Comparison of ENCODE assay signal across 8 mouse cellular contexts in genomic region chr14:74643296-74643695, GRCm38 (mm10). TPM values are rescaled to one million over a fixed set of nuclear protein-coding genes. Genes with fewer than 3 reads are reported as not detected.
DNase-seq lines count a peak whose midpoint lies in the region; ATAC-seq and TF ChIP-seq lines count a peak whose summit lies in the region.

No protein-coding gene starts in this region.

- TF ChIP-seq POLR2A in olfactory bulb, adult 2 months (IDR thresholded peaks at IDR 0.05; ENCODE audit: insufficient read depth, low read depth, low read length): no peak

- 1% methylated on average over 4 of the region's 4 CpGs for WGBS in hindbrain, embryonic 10.5 days
- WGBS in lung, embryonic 15.5 days: 2% methylated on average over 4 of the region's 4 CpGs
- WGBS in olfactory bulb, adult 2 months: under 1% methylated on average over 4 of the region's 4 CpGs

- H3K36me3 ChIP-seq in hindbrain, embryonic 10.5 days: no peaks in the 10 kb centered on the region
- H3K36me3 ChIP-seq in lung, embryonic 15.5 days: no peaks in the 10 kb centered on the region

- peaks cover 40% of the 10 kb centered on the region for H3K27me3 ChIP-seq in hindbrain, embryonic 10.5 days (ENCODE audit: insufficient read depth, poor library complexity, severe bottlenecking)
- H3K27me3 ChIP-seq in lung, embryonic 15.5 days: peaks cover 4% of the 10 kb centered on the region

- DNase-seq in MEL-GATA-1-ER (ENCODE audit: extremely low read depth, low read depth): peak; percentile 81
- DNase-seq in cerebellum, adult 9-10 months: peak; percentile 62
- peak; percentile 81 for DNase-seq in hindbrain, embryonic 10.5 days (ENCODE audit: low spot score)
- DNase-seq in layer of hippocampus, adult 9-10 months (ENCODE audit: low spot score): peak; percentile 84
- DNase-seq in thymus, postnatal 0 days (ENCODE audit: low spot score): peak; percentile 56

- peaks cover 25% of the 10 kb centered on the region for H3K4me1 ChIP-seq in hindbrain, embryonic 10.5 days (replicated peaks)
- peaks cover 32% of the 10 kb centered on the region for H3K4me1 ChIP-seq in lung, embryonic 15.5 days
- peaks cover 9% of the 10 kb centered on the region; the same call in 1 of the 2 replicates for H3K4me1 ChIP-seq in olfactory bulb, adult 2 months (ENCODE audit: control insufficient read depth, insufficient read depth, low read length)

- peak; percentile 81 for TF ChIP-seq CTCF in olfactory bulb, adult 2 months (IDR thresholded peaks at IDR 0.05; ENCODE audit: insufficient read depth, low read depth, low read length)

- no peaks in the 10 kb centered on the region for H3K9me3 ChIP-seq in hindbrain, embryonic 10.5 days
- H3K9me3 ChIP-seq in lung, embryonic 15.5 days: no peaks in the 10 kb centered on the region

- H3K4me3 ChIP-seq in hindbrain, embryonic 10.5 days: peak overlapping the region; percentile 32
- H3K4me3 ChIP-seq in lung, embryonic 15.5 days: peak overlapping the region; percentile 18
- H3K4me3 ChIP-seq in olfactory bulb, adult 2 months (ENCODE audit: insufficient read depth, low read depth, low read length): peak overlapping the region; percentile 42

- ATAC-seq in frontal cortex, adult (ENCODE audit: low TSS enrichment): peak; percentile 66
- ATAC-seq in lung, embryonic 15.5 days (ENCODE audit: borderline replicate concordance, extremely low read depth, low FRiP score, low TSS enrichment): peak; percentile 67; the same call in 1 of the 2 replicates

- no peak overlapping the region for H3K27ac ChIP-seq in hindbrain, embryonic 10.5 days
- no peak overlapping the region for H3K27ac ChIP-seq in lung, embryonic 15.5 days
- H3K27ac ChIP-seq in olfactory bulb, adult 2 months (ENCODE audit: insufficient read depth, low read depth, low read length): peak overlapping the region; percentile 3; the same call in 1 of the 2 replicates

- H3K9ac ChIP-seq in lung, embryonic 15.5 days: 0 out of 2 replicates have a peak overlapping the region, but pooled peaks have one; percentile 16

- peak overlapping the region; percentile 62 for H3K4me2 ChIP-seq in lung, embryonic 15.5 days

RNA-seq across cellular contexts. Expression of gene Htr2a, which starts 2.7 kb away (rescaled TPM):
- 0.16 and 0.20 TPM in 2 replicates for polyA plus RNA-seq in hindbrain, embryonic 10.5 days (2016; fragmentation: Nextera tagmentation; extraction: Ambion mirVana)
- polyA plus RNA-seq in lung, embryonic 15.5 days (2015; fragmentation: Nextera tagmentation; extraction: Ambion mirVana): 0.57 and 0.76 TPM in 2 replicates
- not detected in 2 replicates for polyA plus RNA-seq in olfactory bulb, adult 2 months (2012; ENCODE audit: insufficient read depth, insufficient read length, low replicate concordance, missing spikeins)
- 0.09 TPM in 1 of 2 replicates, not detected in the other for polyA plus RNA-seq in thymus, postnatal 0 days (2015; fragmentation: Nextera tagmentation; extraction: Ambion mirVana)
